Mouse (Mus musculus) spleen, embryonic (tissue): ENCODE data around the gene Ajm1.

Experiments
- CTCF ChIA-PET: fragments of 350-600 bp; sonication (Branson Sonifier 250); formaldehyde crosslinking; loops from one replicate; lab custom pipeline; 2022; lab: Charles Lee

Ajm1 gene

DNA sequence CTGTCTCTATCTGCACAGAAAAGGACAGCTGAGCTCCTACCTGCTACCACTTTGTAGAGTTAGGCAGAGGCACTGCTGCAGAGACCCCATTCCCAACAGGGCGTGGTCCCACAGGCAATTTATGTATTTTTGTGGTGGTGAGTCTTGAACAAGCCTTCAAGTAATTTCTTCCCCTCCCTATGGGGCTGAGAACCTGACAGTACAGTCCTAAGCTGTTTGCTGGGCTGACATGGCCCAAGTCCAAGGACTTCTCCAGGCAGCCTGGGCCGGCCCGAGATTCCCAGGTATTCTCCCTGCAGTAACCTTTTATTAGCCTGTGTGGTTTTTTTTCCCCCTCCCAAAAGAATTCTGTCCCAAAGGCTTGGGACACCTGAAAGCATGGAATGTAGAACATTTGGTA lies 2.6 kb upstream of the Ajm1 start:
- CTCF ChIA-PET, result interaction anchor here (0.6 kb wide), 1 partner anchor 307 kb away, joined by 6 read pairs; no protein-coding TSS in a partner anchor

DNA sequence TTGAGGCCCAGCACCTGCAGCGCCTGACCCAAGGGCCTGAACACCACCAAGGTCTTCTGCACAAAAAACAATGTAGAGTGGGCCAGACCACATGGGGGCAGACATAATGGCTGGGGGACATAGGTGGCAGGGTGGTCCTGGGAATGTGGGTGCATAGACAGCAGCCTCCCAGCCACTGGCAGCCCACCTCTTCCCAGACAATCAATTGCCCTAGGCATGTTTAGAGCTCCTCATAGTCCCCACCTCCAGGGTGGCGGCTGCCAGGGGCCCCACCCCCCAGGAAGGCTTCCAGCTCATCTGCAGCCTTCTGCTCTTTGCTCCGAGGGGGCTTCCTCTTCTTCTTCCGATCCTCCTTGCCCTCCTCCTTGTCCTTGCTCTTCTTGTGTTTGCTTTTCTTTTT lies 2.0 kb upstream of the Ajm1 start:
- CTCF ChIA-PET, result interaction anchor here (0.6 kb wide), 1 partner anchor 307 kb away, joined by 6 read pairs; no protein-coding TSS in a partner anchor

DNA sequence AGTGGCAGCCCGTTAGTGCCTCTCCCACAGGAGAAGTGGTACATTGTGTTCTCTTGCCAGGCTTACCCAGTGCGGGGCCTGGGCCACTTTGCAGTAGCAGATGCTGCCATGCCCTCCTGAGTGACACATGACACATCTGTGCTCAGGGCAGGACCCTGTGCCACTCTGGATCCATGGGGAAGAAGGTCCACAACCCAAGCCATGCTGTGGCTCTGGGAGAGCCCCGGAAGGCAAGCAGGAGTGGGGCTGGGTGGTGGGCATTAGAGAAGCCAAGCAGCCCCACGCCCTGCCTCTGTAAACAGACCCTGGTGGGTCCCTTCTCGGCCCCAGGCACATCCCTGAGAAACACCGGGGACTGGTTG lies 1.5 kb upstream of the Ajm1 start:
- CTCF ChIA-PET, result no interaction called here

DNA sequence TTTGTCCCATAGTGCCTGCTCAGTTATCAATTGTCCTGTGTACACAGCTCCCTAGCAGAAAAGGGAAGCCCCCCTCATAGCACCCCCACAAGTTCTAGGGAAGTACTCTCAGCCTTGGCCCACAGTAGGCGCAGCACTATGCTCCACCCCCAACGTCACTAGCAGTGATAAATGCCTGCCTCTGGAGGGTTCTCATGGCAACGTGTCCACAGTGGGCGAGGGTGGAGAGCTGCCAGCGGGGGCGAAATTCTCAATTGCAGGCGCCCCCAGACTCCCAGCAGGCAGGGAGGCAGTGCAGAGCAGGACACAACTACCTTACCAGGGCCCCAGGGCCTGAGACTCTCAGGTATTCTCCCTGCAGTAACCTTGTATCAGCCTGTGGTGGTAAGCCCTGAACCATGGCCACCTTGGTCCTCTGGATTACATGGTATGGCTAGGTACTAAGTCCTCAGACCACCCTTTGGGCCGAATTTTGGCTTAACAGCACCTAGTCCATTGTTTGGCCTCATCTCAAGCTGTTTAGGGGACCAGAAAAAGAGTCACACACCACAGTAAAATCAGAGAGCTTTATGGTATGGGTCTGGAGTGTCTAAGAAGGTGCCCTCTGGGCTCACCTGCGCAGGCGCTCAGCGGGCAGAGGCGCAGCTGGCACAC lies 1.0 kb upstream of the Ajm1 start:
- CTCF ChIA-PET, result interaction anchor here (1.7 kb wide), 1 partner anchor 39 kb away, joined by 4 read pairs; no protein-coding TSS in a partner anchor

DNA sequence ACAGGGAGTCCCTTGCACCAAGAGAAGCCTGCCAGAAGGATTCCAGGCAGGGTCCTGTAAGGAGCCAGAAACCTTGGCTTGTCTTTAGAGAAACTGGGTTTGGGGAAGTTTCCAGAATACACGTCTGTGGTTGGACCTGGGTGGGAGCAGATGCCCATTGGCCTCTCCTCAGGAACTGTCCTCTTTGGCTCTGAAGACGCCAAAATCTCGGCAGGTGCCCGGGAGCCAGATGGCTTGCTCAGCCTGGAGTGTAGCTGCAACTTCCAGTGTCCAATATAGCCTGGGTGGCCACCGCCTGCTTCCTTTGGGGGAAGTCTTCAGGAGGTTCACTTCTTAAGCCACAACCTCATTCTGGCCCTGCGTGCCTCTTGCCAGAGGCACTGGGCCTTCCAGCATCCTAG lies 344 bp upstream of the Ajm1 start:
- CTCF ChIA-PET, result interaction anchor here (1.5 to 1.7 kb wide), 2 partner anchors 24 to 38 kb away, joined by 4 to 6 read pairs; partner anchors contain the start of gene Edf1

DNA sequence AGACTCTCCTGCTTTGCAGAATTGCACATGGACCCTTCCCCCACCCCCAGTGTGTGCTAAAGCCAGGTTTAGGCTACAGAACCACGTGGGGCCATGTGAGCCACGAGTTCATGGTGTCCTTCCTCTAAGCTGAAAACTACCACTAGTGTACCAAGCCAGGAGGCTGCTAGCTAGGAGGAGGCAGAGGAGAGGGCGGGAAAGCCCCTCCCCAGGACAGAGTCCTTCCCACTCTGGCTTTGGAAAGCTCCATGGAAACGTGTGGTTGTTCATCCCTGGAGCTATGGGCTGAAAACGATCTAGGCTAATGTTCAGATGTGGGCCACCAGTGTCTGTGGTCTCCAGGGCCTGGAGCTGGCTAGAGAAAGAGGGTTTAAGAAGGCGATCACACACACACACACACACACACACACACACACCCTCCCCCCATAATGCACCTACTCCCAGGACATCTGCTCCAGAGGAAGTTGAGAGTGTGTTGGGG lies 896 bp downstream of the Ajm1 start:
- CTCF ChIA-PET, result interaction anchor here (0.7 to 1.7 kb wide), 3 partner anchors 23 to 48 kb away, joined by 3 to 6 read pairs (median 4); partner anchors contain the start of gene Edf1

DNA sequence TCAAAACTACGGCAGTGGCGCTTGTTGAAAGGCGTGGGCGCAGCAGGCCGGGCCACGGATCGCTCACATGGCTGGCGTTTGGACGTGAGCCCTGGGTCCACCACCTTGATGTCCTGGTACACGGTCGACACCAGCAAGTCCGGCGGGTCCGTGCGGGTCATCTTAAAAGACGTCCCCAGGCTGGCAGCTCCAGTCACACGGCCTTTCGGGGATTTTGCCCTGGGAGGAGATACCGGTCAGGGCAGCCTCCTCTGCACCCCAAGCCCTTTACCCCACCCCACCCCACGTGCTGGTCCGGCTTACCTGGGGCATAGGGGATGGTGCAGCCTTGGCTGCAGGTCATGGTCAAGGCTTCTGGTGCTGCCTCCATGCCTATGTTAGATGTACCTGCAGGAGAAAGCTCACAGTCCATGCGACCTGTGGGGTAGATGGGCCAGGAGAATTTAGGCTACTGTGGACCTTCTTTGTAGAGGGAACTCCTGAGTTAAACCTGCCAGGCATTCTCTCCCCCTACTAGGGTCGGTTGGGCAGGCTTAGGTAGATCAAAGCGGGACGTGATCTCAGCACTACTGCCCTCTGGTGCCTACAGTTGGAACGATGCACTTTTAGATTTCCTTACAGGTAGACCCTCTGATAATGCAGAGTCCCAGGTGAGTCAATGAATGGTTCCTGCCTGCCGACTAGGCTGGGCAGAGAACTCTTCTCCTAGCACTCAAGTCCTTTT lies 1.7 kb downstream of the Ajm1 start:
- CTCF ChIA-PET, result interaction anchor here (1.1 kb wide), 1 partner anchor 1890 kb away, joined by 3 read pairs; no protein-coding TSS in a partner anchor

DNA sequence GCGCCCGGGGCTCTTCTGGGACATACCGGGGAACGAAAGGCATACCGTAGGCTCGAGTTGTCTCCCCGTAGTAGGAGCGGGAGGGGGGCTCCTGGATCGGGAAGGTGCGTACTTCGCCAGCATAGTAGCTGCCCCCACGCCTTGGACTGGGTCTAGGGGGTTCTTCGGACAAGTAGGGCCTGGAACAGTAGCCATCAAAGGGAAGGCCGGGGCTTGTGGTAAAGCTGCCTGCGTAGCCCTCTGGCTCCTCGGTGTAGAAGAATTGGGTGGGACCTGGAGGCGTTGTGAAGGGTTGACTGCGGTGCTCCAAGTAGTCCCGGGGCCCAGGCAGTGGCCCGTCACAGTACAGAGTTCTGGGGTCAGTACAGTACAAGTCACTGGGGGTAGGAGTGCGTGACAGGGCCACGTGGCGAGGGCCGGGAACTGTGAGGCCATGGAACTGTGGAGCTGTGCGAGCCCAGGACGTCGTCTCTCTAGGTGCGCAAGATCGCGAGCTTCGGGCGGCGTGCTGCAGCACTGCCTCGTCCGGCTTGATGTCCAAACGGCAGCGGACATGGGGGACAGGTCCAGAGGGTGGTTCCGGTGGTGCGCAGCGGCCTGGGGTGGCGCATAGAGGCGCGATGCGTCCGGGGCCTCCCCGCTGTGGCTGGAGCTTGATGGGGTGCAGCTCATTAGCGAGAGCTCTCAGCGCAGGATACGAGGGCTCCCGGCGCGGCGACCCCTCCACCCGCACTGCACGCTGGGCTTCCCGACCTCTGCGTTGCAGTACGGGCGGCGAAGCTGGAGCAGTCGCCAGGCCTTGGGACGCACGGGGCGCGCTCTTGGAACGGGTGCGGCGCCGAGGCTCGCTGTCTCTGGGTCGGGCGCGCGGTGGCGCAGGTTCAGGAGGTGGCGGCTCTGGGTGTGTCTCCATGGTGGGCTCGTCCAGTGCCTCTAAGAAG lies 2.5 kb downstream of the Ajm1 start:
- CTCF ChIA-PET, result interaction anchor here (1.1 kb wide), 1 partner anchor 1891 kb away, joined by 3 read pairs; no protein-coding TSS in a partner anchor

DNA sequence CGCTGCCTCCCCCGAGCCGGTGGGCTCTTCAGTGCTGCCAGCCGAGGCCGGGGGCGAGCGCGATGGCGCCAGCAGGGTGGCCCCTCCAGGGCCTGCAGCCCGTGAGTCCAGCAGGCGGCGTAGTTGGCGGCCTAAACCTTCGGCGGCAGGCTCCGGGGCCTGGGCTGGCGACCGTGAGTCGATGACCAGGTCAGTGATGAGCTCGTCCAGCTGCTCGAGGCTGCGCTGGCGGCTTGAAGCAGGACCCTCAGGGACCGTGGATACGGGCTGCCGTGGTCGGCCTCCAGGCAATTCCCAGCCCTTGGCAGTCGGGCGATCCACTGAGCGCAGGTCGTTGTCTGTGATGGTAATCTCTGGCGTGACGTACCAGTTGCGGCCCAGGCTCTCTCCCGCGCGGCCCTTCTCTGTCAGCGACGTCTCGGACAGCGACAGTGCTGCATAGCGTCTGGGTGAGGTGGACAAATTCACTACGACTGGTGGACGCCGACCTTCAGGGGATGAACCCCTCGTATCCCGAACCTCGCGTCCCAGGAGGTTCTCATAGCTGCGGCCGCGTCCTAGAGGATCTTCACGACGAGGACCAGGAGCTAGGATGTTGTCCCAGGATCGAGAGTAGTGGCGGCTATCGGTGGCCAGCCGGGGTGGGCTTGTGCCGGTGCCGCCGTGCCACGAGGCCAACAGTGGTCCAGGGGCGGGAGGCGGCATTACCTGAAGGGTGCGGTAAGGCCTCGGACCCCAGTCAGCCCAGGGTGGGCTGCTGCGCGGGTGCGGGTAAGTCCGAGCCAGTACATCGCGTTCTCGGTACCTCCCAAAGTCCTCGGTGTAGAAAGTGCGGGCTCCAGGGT lies 3.4 kb downstream of the Ajm1 start:
- CTCF ChIA-PET, result interaction anchor here (0.5 to 0.6 kb wide), 2 partner anchors 31 to 1461 kb away, joined by 3 to 21 read pairs; partner anchors contain the start of gene Traf2

DNA sequence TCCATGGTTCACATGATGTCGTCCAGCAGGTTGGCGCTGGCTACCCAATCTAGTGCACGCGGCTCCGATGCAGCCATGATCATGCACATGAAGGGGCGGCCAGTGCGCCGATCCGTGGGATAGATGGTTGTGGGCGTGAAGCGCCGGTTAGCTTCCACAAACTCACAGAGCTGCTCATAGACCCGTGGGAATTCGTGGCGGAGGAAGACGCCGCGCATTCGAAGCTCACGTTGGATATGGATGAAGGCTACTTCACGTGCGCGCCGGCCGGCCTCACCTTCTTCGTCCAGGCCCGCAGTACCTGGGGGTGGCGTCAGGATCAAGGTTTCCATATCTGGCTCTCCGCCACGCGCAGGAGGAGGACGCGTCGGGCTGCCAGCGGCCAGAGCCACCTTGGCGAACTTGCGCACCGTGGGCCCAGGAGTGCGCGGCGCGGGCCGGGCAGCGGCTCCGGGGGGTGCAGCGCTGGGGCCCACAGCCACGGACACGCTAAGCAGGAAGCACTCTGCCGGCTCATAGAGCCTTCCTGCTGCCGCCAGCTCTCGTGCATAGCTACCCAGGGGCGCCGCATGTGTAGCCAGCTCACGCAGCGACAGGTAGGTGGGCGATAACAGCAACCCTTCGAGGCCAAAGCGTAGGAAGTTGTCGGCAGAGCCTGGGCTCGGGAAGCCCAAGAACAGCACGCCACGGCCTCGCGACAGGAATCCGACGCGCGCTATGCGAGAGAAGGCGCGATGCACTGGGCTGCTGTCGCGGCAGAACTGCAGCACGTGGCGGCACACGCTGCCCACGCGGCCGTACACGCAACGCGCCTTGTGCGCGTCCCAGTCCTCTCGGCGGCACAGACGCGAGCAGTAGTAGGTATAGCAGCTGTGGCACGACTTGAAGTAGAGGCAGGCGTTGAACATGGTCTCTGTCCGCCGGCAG lies 4.3 kb downstream of the Ajm1 start:
- CTCF ChIA-PET, result no interaction called here

DNA sequence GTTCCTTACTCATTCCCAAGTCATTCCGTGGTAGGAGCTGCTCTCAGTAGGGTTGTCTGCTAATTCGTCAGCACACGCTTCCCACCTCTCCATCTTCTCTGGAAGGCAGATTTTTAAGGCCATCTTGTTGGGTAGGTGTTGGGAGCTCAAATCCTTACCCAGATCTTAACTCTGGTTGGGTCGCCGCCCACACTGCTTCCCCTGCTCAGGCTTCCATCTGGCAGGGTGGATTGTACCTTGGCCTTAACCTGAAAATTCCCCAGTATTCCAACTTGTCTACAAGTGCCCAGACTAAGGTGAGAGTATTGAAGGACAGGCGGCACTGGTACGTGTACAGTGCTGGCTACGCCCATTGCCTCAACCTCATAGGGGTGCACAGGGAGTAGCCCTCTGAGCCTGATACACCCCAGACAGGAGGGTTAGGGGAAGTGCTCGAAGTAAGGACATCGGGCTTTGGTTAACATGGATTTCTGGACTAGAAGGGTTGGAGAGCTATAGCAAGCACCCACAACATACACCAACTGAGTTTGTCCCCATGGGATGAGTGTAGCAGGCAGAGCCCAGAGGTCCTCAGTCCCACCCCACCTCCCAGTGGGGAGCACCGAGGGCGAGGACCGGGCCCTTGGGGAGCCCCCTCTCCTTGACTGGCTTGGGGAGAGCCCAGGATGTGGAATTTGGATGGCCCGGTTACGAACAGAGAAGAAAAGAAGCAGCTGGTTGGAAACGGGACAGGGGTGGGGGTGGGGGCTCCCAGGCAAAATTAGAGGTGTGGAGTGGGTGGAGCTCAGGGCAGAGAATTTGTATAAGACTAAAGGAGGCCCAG lies 5.3 kb downstream of the Ajm1 start:
- CTCF ChIA-PET, result no interaction called here

DNA sequence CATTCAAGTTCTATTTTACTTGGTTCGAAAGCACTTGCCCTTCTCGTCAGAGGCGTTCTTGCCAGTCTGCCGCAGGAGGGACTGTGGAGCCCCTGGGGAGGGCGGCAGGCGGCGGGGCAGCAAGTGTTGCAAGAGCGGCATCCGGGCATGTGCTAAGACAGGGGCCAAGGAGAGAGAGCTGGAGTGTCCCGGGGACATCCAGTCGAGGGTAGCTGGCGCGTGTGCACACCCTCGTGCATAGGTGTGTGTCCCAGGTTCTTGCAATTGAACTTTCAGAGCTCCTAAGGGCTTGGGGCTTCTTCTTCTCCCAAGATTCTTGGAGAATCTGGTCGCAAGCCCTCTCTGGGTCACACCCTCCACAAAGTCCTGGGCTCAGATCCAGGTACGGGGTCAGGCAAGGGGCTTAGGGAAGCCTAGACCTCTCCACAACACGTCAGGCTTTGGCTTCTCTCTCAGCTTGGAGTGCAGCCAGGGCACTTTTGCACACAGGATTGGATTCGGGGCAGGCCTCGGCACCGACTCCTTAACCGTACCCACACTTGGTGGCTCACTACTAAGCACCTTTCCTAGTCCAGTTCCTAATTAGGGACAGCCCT lies 6.0 kb downstream of the Ajm1 start:
- CTCF ChIA-PET, result interaction anchor here (0.6 kb wide), 2 partner anchors 11 to 18 kb away, joined by 3 to 6 read pairs; partner anchors contain the start of gene Edf1

DNA sequence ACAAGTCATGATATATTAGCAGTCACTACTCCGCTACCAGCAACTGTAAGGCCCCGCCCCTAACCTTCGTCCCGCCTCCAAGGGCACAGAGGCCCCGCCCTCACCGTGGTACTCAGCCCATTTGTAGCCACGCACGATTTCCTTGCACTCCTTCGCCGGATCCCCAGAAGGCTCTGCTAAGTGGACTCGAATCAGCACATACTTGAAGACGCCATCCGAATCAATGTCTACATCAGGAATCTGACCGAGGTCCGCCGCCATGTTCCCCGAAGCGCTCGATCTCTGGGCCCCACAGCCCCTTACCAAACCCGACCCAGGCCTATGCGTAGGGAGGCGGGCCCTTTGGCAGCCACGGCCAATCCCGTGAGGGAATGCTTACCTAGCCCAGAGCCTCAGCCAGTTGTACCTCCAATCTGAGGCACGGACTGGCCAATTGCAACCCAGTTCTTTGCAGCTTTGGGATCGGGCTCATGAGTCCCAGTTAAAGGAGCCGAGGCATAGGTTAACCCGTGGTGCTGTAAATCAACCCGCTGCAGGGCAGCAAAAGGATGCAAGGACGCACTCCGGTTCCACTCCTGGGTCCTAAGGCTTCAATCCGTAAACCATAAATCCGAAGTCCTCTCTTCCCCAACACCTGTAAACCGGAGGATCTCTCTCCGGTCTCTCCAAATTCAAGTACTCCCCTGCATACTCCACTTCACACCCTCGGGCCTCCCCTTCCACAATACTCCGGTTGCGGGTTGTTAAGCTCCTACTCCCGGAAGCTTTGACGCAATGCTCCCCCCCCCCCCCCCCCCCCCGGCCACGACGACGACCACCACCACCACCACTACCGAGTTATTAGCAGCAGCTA lies 6.8 kb downstream of the Ajm1 start, which contains the start of the genes Mamdc4 and Phpt1:
Gene Mamdc4, minus strand, starts transcription at position 267 of the 853 bp plus-strand sequence.
Gene Phpt1, minus strand, starts transcription at position 646 of the 853 bp plus-strand sequence.
- CTCF ChIA-PET, result interaction anchor here (0.5 to 0.6 kb wide), 3 partner anchors 10 to 122 kb away, joined by 3 to 9 read pairs (median 6); partner anchors contain the start of gene Edf1

DNA sequence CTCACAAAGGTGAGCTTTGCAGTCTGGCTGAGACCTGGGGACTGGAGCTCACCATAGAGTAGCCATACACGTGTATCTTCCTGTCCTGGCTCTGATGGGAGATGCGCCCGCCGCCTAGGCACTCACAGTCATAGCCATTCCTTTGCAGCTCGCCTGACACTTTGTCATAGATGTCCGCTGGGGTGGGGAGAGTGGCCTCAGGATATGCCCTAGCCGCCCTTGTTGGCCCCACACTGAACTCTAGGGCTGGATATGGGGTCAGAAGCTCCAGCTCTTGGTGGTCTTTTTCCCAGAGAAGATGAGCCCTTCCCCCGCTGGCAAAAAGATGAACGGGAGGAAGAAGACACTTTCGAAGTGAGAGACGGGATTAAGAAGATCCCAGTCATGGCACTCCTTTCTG lies 7.4 kb downstream of the Ajm1 start:
- CTCF ChIA-PET, result interaction anchor here (0.5 to 0.9 kb wide), 2 partner anchors 27 to 121 kb away, joined by 3 to 9 read pairs; no protein-coding TSS in a partner anchor

DNA sequence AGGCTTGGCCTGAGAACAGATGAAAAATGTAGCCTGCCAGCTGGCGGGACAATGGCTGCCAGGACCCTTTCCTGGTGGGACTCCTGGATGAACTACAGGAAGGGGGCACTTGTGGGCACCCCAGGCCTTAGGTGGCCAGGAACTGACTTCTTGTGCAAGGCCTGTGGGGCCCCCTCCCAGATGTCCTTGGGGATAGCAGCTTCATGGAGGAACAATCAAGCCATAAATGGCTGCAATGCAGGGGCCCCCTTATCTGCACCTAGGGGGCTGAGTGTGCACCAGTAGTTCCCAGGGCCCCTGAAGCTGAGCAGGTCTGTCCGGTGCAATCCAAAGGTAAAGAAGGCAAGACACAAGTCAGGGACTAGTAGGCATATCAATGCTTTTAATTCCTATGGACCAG lies 8.5 kb downstream of the Ajm1 start:
- CTCF ChIA-PET, result interaction anchor here (0.7 kb wide), 1 partner anchor 19 kb away, joined by 3 read pairs; no protein-coding TSS in a partner anchor

DNA sequence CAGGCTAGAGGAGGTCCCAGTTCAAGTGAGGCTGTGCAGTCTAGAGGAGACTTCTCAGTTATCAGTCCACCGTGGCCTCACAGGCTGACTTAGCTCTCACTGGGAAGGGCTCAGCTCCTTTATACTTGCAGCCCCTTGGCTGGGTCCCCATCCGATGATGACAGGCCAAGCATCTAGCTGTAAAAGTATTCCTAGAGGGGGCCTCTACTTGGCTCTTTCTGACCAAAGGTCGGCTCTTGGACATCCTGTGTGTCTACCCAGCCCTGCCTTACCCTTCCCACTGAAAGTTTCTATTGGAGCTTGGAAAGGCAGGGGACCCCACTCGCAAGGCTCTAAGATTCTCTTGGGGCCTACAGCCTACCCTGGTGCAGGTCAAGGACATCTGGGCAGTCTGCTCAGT lies 10.3 kb downstream of the Ajm1 start:
- CTCF ChIA-PET, result no interaction called here
